Mouse (Mus musculus): ENCODE results near the gene Tfam. TPM values are rescaled to one million over a fixed set of nuclear protein-coding genes. Genes with fewer than 3 reads are reported as not detected.
A peak's percentile ranks its signal among the peaks of the same experiment; 100 is the strongest.

The Tfam gene
- polyA plus RNA-seq (2015; fragmentation: Nextera tagmentation; extraction: Ambion mirVana), result 33.4 and 36.9 TPM in 2 replicates

GRCm38 (mm10) chr10:71238240-71238554, at the start of gene Tfam:
Gene Tfam, minus strand, starts transcription at chr10:71238280.
- no peak for ATAC-seq
- WGBS (ENCODE audit: insufficient replicate concordance), result 7% methylated on average over 7 of the region's 7 CpGs

GRCm38 (mm10) chr10:71285126-71285580, 47.1 kb upstream of the Tfam start, which contains the start of gene Ube2d1:
Gene Ube2d1, minus strand, starts transcription at chr10:71285262.
- no peak for TF ChIP-seq CTCF (IDR thresholded peaks at IDR 0.05; ENCODE audit: low read depth)
- no peak for TF ChIP-seq EP300 (IDR thresholded peaks at IDR 0.05; ENCODE audit: low read depth)
- H3K4me3 ChIP-seq (ENCODE audit: low read depth, low read length), result peak within 1 kb of the TSS; percentile 87
- H3K9ac ChIP-seq (replicated peaks), result peak within 1 kb of the TSS; percentile 74
- H3K9me3 ChIP-seq (ENCODE audit: low read length), result no peaks in the 10 kb centered on the region
- peaks cover 4% of the 10 kb centered on the region; the same call in 1 of the 2 replicates for H3K4me1 ChIP-seq (ENCODE audit: insufficient read depth)
- no peak within 1 kb of the TSS for H3K27ac ChIP-seq (ENCODE audit: low read depth)
- WGBS (ENCODE audit: insufficient replicate concordance), result 4% methylated on average over 49 of the region's 50 CpGs
- H3K4me2 ChIP-seq (ENCODE audit: low read depth, low read length), result peak within 1 kb of the TSS; percentile 76
- ATAC-seq (peak; percentile 89), DNase-seq (peak; percentile 83)
- no peaks in the 10 kb centered on the region for H3K36me3 ChIP-seq (replicated peaks; ENCODE audit: insufficient read depth, low read length)
- H3K27me3 ChIP-seq (ENCODE audit: insufficient read depth, low read length), result no peaks in the 10 kb centered on the region

More at GRCm38 (mm10) chr10:71238240-71238554, at the start of gene Tfam:
- Histone ChIP-seq H3K27me3 (ENCODE audit: insufficient read depth, low read length) (no peaks in the 10 kb centered on the region), H3K36me3 (replicated peaks; ENCODE audit: insufficient read depth, low read length) (peaks cover 11% of the 10 kb centered on the region), H3K9me3 (ENCODE audit: low read length) (no peaks in the 10 kb centered on the region), H3K27ac (ENCODE audit: low read depth) (peak within 1 kb of the TSS; percentile 90), H3K9ac (replicated peaks) (peak within 1 kb of the TSS; percentile 89), H3K4me2 (ENCODE audit: low read depth, low read length) (peak within 1 kb of the TSS; percentile 82), H3K4me1 (ENCODE audit: insufficient read depth) (peaks cover 13% of the 10 kb centered on the region), H3K4me3 (ENCODE audit: low read depth, low read length) (peak within 1 kb of the TSS; percentile 98)
- DNase-seq, result no peak
- TF ChIP-seq EP300 (IDR thresholded peaks at IDR 0.05; ENCODE audit: low read depth) (no peak), CTCF (IDR thresholded peaks at IDR 0.05; ENCODE audit: low read depth) (no peak)

- WGBS (ENCODE audit: insufficient replicate concordance), result under 1% methylated on average over 38 of the region's 41 CpGs
Measured at GRCm38 (mm10) chr10:71284511-71285125, 46.5 kb upstream of the Tfam start.

GRCm38 (mm10) chr10:71284131-71284510, 46.0 kb upstream of the Tfam start:
- DNase-seq, result no peak
- no peak overlapping the region; the same call in 1 of the 2 replicates for H3K9ac ChIP-seq (replicated peaks)
- H3K4me1 ChIP-seq (ENCODE audit: insufficient read depth), result peaks cover 4% of the 10 kb centered on the region; the same call in 1 of the 2 replicates

More at GRCm38 (mm10) chr10:71284511-71285125, 46.5 kb upstream of the Tfam start:
- Histone ChIP-seq H3K4me2 (ENCODE audit: low read depth, low read length) (peak overlapping the region; percentile 76), H3K4me3 (ENCODE audit: low read depth, low read length) (peak overlapping the region; percentile 87), H3K36me3 (replicated peaks; ENCODE audit: insufficient read depth, low read length) (no peaks in the 10 kb centered on the region), H3K4me1 (ENCODE audit: insufficient read depth) (peaks cover 4% of the 10 kb centered on the region; the same call in 1 of the 2 replicates), H3K9ac (replicated peaks) (peak overlapping the region; percentile 74), H3K27ac (ENCODE audit: low read depth) (no peak overlapping the region), H3K27me3 (ENCODE audit: insufficient read depth, low read length) (no peaks in the 10 kb centered on the region), H3K9me3 (ENCODE audit: low read length) (no peaks in the 10 kb centered on the region)
- TF ChIP-seq CTCF (IDR thresholded peaks at IDR 0.05; ENCODE audit: low read depth) (no peak), EP300 (IDR thresholded peaks at IDR 0.05; ENCODE audit: low read depth) (no peak)
- peak; percentile 66 for ATAC-seq
- no peak for DNase-seq

GRCm38 (mm10) chr10:71273008-71273739, 35.1 kb upstream of the Tfam start:
- H3K9me3 ChIP-seq (ENCODE audit: low read length), result no peaks in the 10 kb centered on the region
- no peaks in the 10 kb centered on the region for H3K4me1 ChIP-seq (ENCODE audit: insufficient read depth)
- ATAC-seq (no peak), DNase-seq (no peak)
- H3K27me3 ChIP-seq (ENCODE audit: insufficient read depth, low read length), result no peaks in the 10 kb centered on the region
- no peaks in the 10 kb centered on the region for H3K36me3 ChIP-seq (replicated peaks; ENCODE audit: insufficient read depth, low read length)
- H3K4me2 ChIP-seq (ENCODE audit: low read depth, low read length), result no peak overlapping the region
- WGBS (ENCODE audit: insufficient replicate concordance), result 79% methylated on average over 9 of the region's 9 CpGs
- no peak overlapping the region for H3K4me3 ChIP-seq (ENCODE audit: low read depth, low read length)
- TF ChIP-seq EP300 (IDR thresholded peaks at IDR 0.05; ENCODE audit: low read depth) (no peak), CTCF (IDR thresholded peaks at IDR 0.05; ENCODE audit: low read depth) (no peak)
- no peak overlapping the region for H3K27ac ChIP-seq (ENCODE audit: low read depth)
- no peak overlapping the region for H3K9ac ChIP-seq (replicated peaks)

More at GRCm38 (mm10) chr10:71284131-71284510, 46.0 kb upstream of the Tfam start:
- H3K27me3 ChIP-seq (ENCODE audit: insufficient read depth, low read length), result no peaks in the 10 kb centered on the region
- no peak for ATAC-seq
- no peak for TF ChIP-seq CTCF (IDR thresholded peaks at IDR 0.05; ENCODE audit: low read depth)
- TF ChIP-seq EP300 (IDR thresholded peaks at IDR 0.05; ENCODE audit: low read depth), result no peak
- H3K4me2 ChIP-seq (ENCODE audit: low read depth, low read length), result peak overlapping the region; percentile 76
- WGBS (ENCODE audit: insufficient replicate concordance), result 27% methylated on average over 8 of the region's 8 CpGs
- H3K36me3 ChIP-seq (replicated peaks; ENCODE audit: insufficient read depth, low read length), result no peaks in the 10 kb centered on the region
- peak overlapping the region; percentile 87 for H3K4me3 ChIP-seq (ENCODE audit: low read depth, low read length)
- no peaks in the 10 kb centered on the region for H3K9me3 ChIP-seq (ENCODE audit: low read length)
- no peak overlapping the region for H3K27ac ChIP-seq (ENCODE audit: low read depth)

GRCm38 (mm10) chr10:71267973-71268372, 29.9 kb upstream of the Tfam start:
- no peak overlapping the region for H3K4me3 ChIP-seq (ENCODE audit: low read depth, low read length)
- no peaks in the 10 kb centered on the region for H3K9me3 ChIP-seq (ENCODE audit: low read length)
- H3K27me3 ChIP-seq (ENCODE audit: insufficient read depth, low read length), result no peaks in the 10 kb centered on the region
- no peak overlapping the region for H3K9ac ChIP-seq (replicated peaks)
- no peaks in the 10 kb centered on the region for H3K36me3 ChIP-seq (replicated peaks; ENCODE audit: insufficient read depth, low read length)
- no peak for TF ChIP-seq CTCF (IDR thresholded peaks at IDR 0.05; ENCODE audit: low read depth)
- TF ChIP-seq EP300 (IDR thresholded peaks at IDR 0.05; ENCODE audit: low read depth), result no peak
- DNase-seq, result no peak
- no peak overlapping the region for H3K4me2 ChIP-seq (ENCODE audit: low read depth, low read length)
- H3K27ac ChIP-seq (ENCODE audit: low read depth), result no peak overlapping the region
- H3K4me1 ChIP-seq (ENCODE audit: insufficient read depth), result no peaks in the 10 kb centered on the region
- 87% methylated on average over 2 of the region's 2 CpGs for WGBS (ENCODE audit: insufficient replicate concordance)
- ATAC-seq, result no peak
